Mouse (Mus musculus) kidney, embryonic 16.5 days (tissue): Measurements from ENCODE around the gene Uncx. TPM values are rescaled to one million over a fixed set of nuclear protein-coding genes. Genes with fewer than 3 reads are reported as not detected.

ENCODE experiments used
- ATAC-seq: fragments of 200-750 bp; cut with Nextera tagmentation; 2 replicates; pipeline ENCODE4 v1.8.0; 2017; ENCODE audit warnings: moderate TSS enrichment; ENCODE audit not compliant: low FRiP score, low TSS enrichment
- H3K27ac ChIP-seq: fragments of 300-500 bp; sonication (generic); 2 replicates; pipeline ENCODE4 v1.5.1; 2014; ENCODE audit warnings: low read length
- H3K27me3 ChIP-seq: fragments of 300-500 bp; sonication (generic); 2 replicates; pipeline ENCODE4 v1.6.1; 2014; ENCODE audit warnings: low read length, control low read depth, mixed read lengths; ENCODE audit not compliant: insufficient read depth
- H3K36me3 ChIP-seq: fragments of 300-500 bp; sonication (generic); 2 replicates; pipeline ENCODE4 v1.6.1; 2014; ENCODE audit warnings: low read length, control low read depth, mixed read lengths; ENCODE audit not compliant: insufficient read depth
- H3K4me1 ChIP-seq: fragments of 300-500 bp; sonication (generic); 2 replicates; pipeline ENCODE4 v1.6.1; 2014; ENCODE audit warnings: low read length, control low read depth, mixed read lengths; ENCODE audit not compliant: insufficient read depth
- H3K4me2 ChIP-seq: fragments of 300-500 bp; sonication (generic); replicated peaks from 2 replicates; pipeline ENCODE4 v1.6.1; 2014; ENCODE audit warnings: low read depth, low read length
- H3K4me3 ChIP-seq: fragments of 300-500 bp; sonication (generic); 2 replicates; pipeline ENCODE4 v1.5.1; 2014; ENCODE audit warnings: mild to moderate bottlenecking, low read length
- H3K9ac ChIP-seq: fragments of 300-500 bp; sonication (generic); replicated peaks from 2 replicates; pipeline ENCODE4 v1.6.1; 2014; ENCODE audit warnings: low read length
- H3K9me3 ChIP-seq: fragments of 300-500 bp; sonication (generic); 2 replicates; pipeline ENCODE4 v1.6.1; 2016; ENCODE audit warnings: low read length, control low read depth
- WGBS: fragments of 180-500 bp; shearing (Covaris S2); extraction: QIAGEN DNeasy Blood & Tissue Kit; methylation state at CpG from one replicate; pipeline ENCODE4 v1.1.7; 2014; 5-methylcytosine and 5-hydroxymethylcytosine counted together
- polyA plus RNA-seq: library from polyadenylated mRNA; unstranded; fragments of >200 nt; fragmentation: Nextera tagmentation; extraction: Ambion mirVana; gene quantifications from 2 replicates; pipeline ENCODE4 v1.2.1, GENCODE M21; 2015

Uncx gene
- polyA plus RNA-seq = 52.8 and 65.4 TPM in 2 replicates

GRCm38 (mm10) chr5:139543214-139543613 lies at the start of gene Uncx:
TSS of gene Uncx (plus strand) at chr5:139543494.
- Histone ChIP-seq H3K9me3 (no peaks in the 10 kb centered on the region), H3K4me3 (peak within 1 kb of the TSS; percentile 60), H3K9ac (peak within 1 kb of the TSS; percentile 80), H3K27me3 (peaks cover 80% of the 10 kb centered on the region), H3K4me1 (peaks cover 3% of the 10 kb centered on the region; the same call in 1 of the 2 replicates), H3K27ac (peak within 1 kb of the TSS; percentile 90), H3K36me3 (no peaks in the 10 kb centered on the region), H3K4me2 (peak within 1 kb of the TSS; percentile 58)
- WGBS = under 1% methylated on average over 13 of the region's 15 CpGs
- no peak for ATAC-seq

- peak; percentile 67 for ATAC-seq
- no peak overlapping the region for H3K4me2 ChIP-seq
Measured at GRCm38 (mm10) chr5:139493690-139494089, 49.6 kb upstream of the Uncx start.

GRCm38 (mm10) chr5:139495019-139495669 lies 48.1 kb upstream of the Uncx start:
- Histone ChIP-seq H3K36me3 (no peaks in the 10 kb centered on the region), H3K27ac (peak overlapping the region; percentile 28), H3K27me3 (no peaks in the 10 kb centered on the region), H3K4me3 (no peak overlapping the region), H3K4me1 (peaks cover 5% of the 10 kb centered on the region; the same call in 1 of the 2 replicates), H3K9me3 (no peaks in the 10 kb centered on the region), H3K9ac (no peak overlapping the region), H3K4me2 (peak overlapping the region; percentile 32)
- WGBS = 13% methylated on average over 22 of the region's 22 CpGs
- peak; percentile 67 for ATAC-seq

More at GRCm38 (mm10) chr5:139493690-139494089, 49.6 kb upstream of the Uncx start:
- Histone ChIP-seq H3K4me1 (peaks cover 5% of the 10 kb centered on the region; the same call in 1 of the 2 replicates), H3K4me3 (no peak overlapping the region), H3K9ac (no peak overlapping the region), H3K27me3 (no peaks in the 10 kb centered on the region), H3K36me3 (no peaks in the 10 kb centered on the region), H3K9me3 (no peaks in the 10 kb centered on the region), H3K27ac (no peak overlapping the region)
- 12% methylated on average over 5 of the region's 5 CpGs for WGBS

- Histone ChIP-seq H3K4me1 (peaks cover 5% of the 10 kb centered on the region; the same call in 1 of the 2 replicates), H3K36me3 (no peaks in the 10 kb centered on the region), H3K9ac (no peak overlapping the region), H3K27me3 (no peaks in the 10 kb centered on the region), H3K27ac (no peak overlapping the region), H3K4me2 (no peak overlapping the region), H3K4me3 (no peak overlapping the region), H3K9me3 (no peaks in the 10 kb centered on the region)
- 59% methylated on average over 5 of the region's 5 CpGs for WGBS
- ATAC-seq = no peak
Measured at GRCm38 (mm10) chr5:139496939-139497338, 46.4 kb upstream of the Uncx start.

GRCm38 (mm10) chr5:139498791-139499190 lies 44.5 kb upstream of the Uncx start:
- Histone ChIP-seq H3K27me3 (no peaks in the 10 kb centered on the region), H3K4me1 (peaks cover 5% of the 10 kb centered on the region; the same call in 1 of the 2 replicates), H3K27ac (no peak overlapping the region), H3K4me3 (no peak overlapping the region), H3K9me3 (no peaks in the 10 kb centered on the region), H3K4me2 (no peak overlapping the region), H3K36me3 (no peaks in the 10 kb centered on the region), H3K9ac (no peak overlapping the region)
- ATAC-seq = peak; percentile 64
- WGBS = 30% methylated on average over 5 of the region's 5 CpGs

- H3K27ac ChIP-seq = no peak overlapping the region
- no peak overlapping the region for H3K4me3 ChIP-seq
- no peaks in the 10 kb centered on the region for H3K9me3 ChIP-seq
- H3K9ac ChIP-seq = no peak overlapping the region
- ATAC-seq = no peak
- no peaks in the 10 kb centered on the region for H3K27me3 ChIP-seq
- H3K4me1 ChIP-seq = no peaks in the 10 kb centered on the region
- H3K4me2 ChIP-seq = no peak overlapping the region
- H3K36me3 ChIP-seq = no peaks in the 10 kb centered on the region
- WGBS = 67% methylated on average over 14 of the region's 14 CpGs
Measured at GRCm38 (mm10) chr5:139502281-139502680, 41.0 kb upstream of the Uncx start.

- peak; percentile 63; the same call in 1 of the 2 replicates for ATAC-seq
- 4% methylated on average over 12 of the region's 14 CpGs for WGBS
- H3K4me1 ChIP-seq = no peaks in the 10 kb centered on the region
- no peak overlapping the region for H3K27ac ChIP-seq
- no peaks in the 10 kb centered on the region for H3K9me3 ChIP-seq
- H3K9ac ChIP-seq = no peak overlapping the region
- H3K27me3 ChIP-seq = 0 out of 2 replicates have a peak, but pooled peaks cover 3% of the 10 kb centered on the region
- H3K36me3 ChIP-seq = no peaks in the 10 kb centered on the region
- no peak overlapping the region for H3K4me2 ChIP-seq
- no peak overlapping the region for H3K4me3 ChIP-seq
Measured at GRCm38 (mm10) chr5:139505073-139505606, 38.2 kb upstream of the Uncx start.

GRCm38 (mm10) chr5:139506207-139506606 lies 37.1 kb upstream of the Uncx start:
- H3K4me1 ChIP-seq = no peaks in the 10 kb centered on the region
- no peak overlapping the region for H3K4me3 ChIP-seq
- WGBS = 16% methylated on average over 5 of the region's 5 CpGs
- no peak overlapping the region for H3K27ac ChIP-seq
- ATAC-seq = no peak
- H3K4me2 ChIP-seq = no peak overlapping the region
- no peaks in the 10 kb centered on the region for H3K9me3 ChIP-seq
- H3K27me3 ChIP-seq = 0 out of 2 replicates have a peak, but pooled peaks cover 3% of the 10 kb centered on the region
- H3K9ac ChIP-seq = no peak overlapping the region
- no peaks in the 10 kb centered on the region for H3K36me3 ChIP-seq

- WGBS = 12% methylated on average over 17 of the region's 17 CpGs
- no peak overlapping the region for H3K4me2 ChIP-seq
Measured at GRCm38 (mm10) chr5:139510682-139511366, 32.5 kb upstream of the Uncx start.

More at GRCm38 (mm10) chr5:139510682-139511366, 32.5 kb upstream of the Uncx start:
- H3K27me3 ChIP-seq = 0 out of 2 replicates have a peak, but pooled peaks cover 4% of the 10 kb centered on the region
- H3K9ac ChIP-seq = no peak overlapping the region
- ATAC-seq = peak; percentile 76; the same call in 1 of the 2 replicates
- no peaks in the 10 kb centered on the region for H3K4me1 ChIP-seq
- no peaks in the 10 kb centered on the region for H3K36me3 ChIP-seq
- no peak overlapping the region for H3K27ac ChIP-seq
- H3K4me3 ChIP-seq = no peak overlapping the region
- H3K9me3 ChIP-seq = no peaks in the 10 kb centered on the region
